Mouse (Mus musculus) frontal cortex, adult 2 months (tissue): ENCODE measurements around the gene Gabarapl1. TPM values are rescaled to one million over a fixed set of nuclear protein-coding genes. Genes with fewer than 3 reads are reported as not detected.

Experiments used
- polyA plus RNA-seq: library from polyadenylated mRNA; depleted of rRNA; stranded (reverse); fragments of >200 nt; gene quantifications from 2 replicates; pipeline ENCODE4 v1.2.3, GENCODE M21; 2012; rRNA removed

Gene Gabarapl1
- polyA plus RNA-seq, 1 experiment = 530 TPM

Other genes starting within 250 kb of the Gabarapl1 start
- gene 4922502D21Rik, start 201.4 kb upstream of the Gabarapl1 start, polyA plus RNA-seq = not detected in 2 replicates
- gene Clec12a, start 190.5 kb upstream of the Gabarapl1 start, polyA plus RNA-seq = 0.36 and 0.44 TPM in 2 replicates
- gene Clec12b, start 147.3 kb upstream of the Gabarapl1 start, polyA plus RNA-seq = 0.13 and 0.22 TPM in 2 replicates
- gene Clec1b, start 135.9 kb upstream of the Gabarapl1 start, polyA plus RNA-seq = 0.15 TPM in 1 of 2 replicates, not detected in the other
- 0.11 TPM in 1 of 2 replicates, not detected in the other for gene Clec9a, start 124.3 kb upstream of the Gabarapl1 start, polyA plus RNA-seq
- gene Clec1a, start 81.2 kb upstream of the Gabarapl1 start, polyA plus RNA-seq = 1.4 and 1.9 TPM in 2 replicates
- gene Olr1, start 26.0 kb upstream of the Gabarapl1 start, polyA plus RNA-seq = 0.20 and 0.63 TPM in 2 replicates
- not detected in 2 replicates for gene Tmem52b, start 20.6 kb upstream of the Gabarapl1 start, polyA plus RNA-seq
- gene Klre1, start 44.7 kb downstream of the Gabarapl1 start, polyA plus RNA-seq = 0.38 and 0.53 TPM in 2 replicates
- 0.21 and 0.22 TPM in 2 replicates for gene Klrd1, start 58.6 kb downstream of the Gabarapl1 start, polyA plus RNA-seq
- gene Klrk1, start 90.7 kb downstream of the Gabarapl1 start, polyA plus RNA-seq = 0.04 TPM in 1 of 2 replicates, not detected in the other
- not detected in 2 replicates for gene Klrc3, start 110.2 kb downstream of the Gabarapl1 start, polyA plus RNA-seq
- gene Klrc2, start 127.5 kb downstream of the Gabarapl1 start, polyA plus RNA-seq = not detected in 2 replicates
- not detected in 2 replicates for gene Klrc1, start 145.8 kb downstream of the Gabarapl1 start, polyA plus RNA-seq
- gene Klri1, start 184.0 kb downstream of the Gabarapl1 start, polyA plus RNA-seq = not detected in 2 replicates
- gene Klri2, start 207.3 kb downstream of the Gabarapl1 start, polyA plus RNA-seq = 0.08 TPM in 1 of 2 replicates, not detected in the other